Mouse (Mus musculus) CH12.LX (cell line): ENCODE data around the gene Gm20388. TPM values are rescaled to one million over a fixed set of nuclear protein-coding genes. Genes with fewer than 3 reads are reported as not detected.

Experiments
- DNase-seq: peaks from one replicate; pipeline ENCODE4 v3.0.0-alpha.2; 2013; ENCODE audit errors: extremely low read depth
- H3K27ac ChIP-seq: 2 replicates; pipeline ENCODE4 v1.5.1; 2012; ENCODE audit warnings: low read depth, mild to moderate bottlenecking, control low read depth, moderate library complexity; ENCODE audit not compliant: insufficient read depth
- H3K27me3 ChIP-seq: replicated peaks from 2 replicates; pipeline ENCODE3; 2012; ENCODE audit warnings: inconsistent platforms
- H3K36me3 ChIP-seq, 2 experiments: replicated peaks in 1 of 2; 2 replicates each; pipeline versions ENCODE3 to v1.6.1; 2012; ENCODE audit warnings: inconsistent platforms in 1 of 2, low read length in 1 of 2, mild to moderate bottlenecking in 1 of 2, mixed read lengths in 1 of 2, moderate library complexity in 1 of 2; ENCODE audit not compliant: control insufficient read depth in 1 of 2, insufficient read depth in 1 of 2
- H3K4me1 ChIP-seq, 2 experiments: 2 replicates each; pipeline ENCODE4 v1.6.1; 2012; ENCODE audit warnings: inconsistent platforms in 1 of 2, moderate library complexity in 1 of 2; ENCODE audit not compliant: insufficient read depth in 2 of 2, control insufficient read depth in 1 of 2
- H3K4me2 ChIP-seq: 2 replicates; pipeline ENCODE4 v1.6.1; 2012; ENCODE audit warnings: low read depth, mild to moderate bottlenecking, control low read depth; ENCODE audit not compliant: poor library complexity, insufficient read depth, severe bottlenecking
- H3K4me3 ChIP-seq, 3 experiments: fragments of 150-350 bp in 1 of 3; sonication (generic) in 1 of 3; replicated peaks in 1 of 3; 2 replicates each; pipeline versions ENCODE3 to v1.5.1; 2011 to 2012; ENCODE audit warnings: low read depth in 2 of 3, low read length in 2 of 3, mild to moderate bottlenecking in 2 of 3, moderate library complexity in 2 of 3, control low read depth in 1 of 3, improper control_type of control experiment in 1 of 3, inconsistent platforms in 1 of 3, mixed read lengths in 1 of 3; ENCODE audit not compliant: poor library complexity in 1 of 3
- H3K79me2 ChIP-seq: replicated peaks from 2 replicates; pipeline ENCODE4 v1.6.1; 2012; ENCODE audit warnings: mild to moderate bottlenecking, moderate library complexity; ENCODE audit not compliant: control insufficient read depth, poor library complexity, insufficient read depth, severe bottlenecking; ENCODE audit errors: extremely low read depth
- H3K9ac ChIP-seq: 2 replicates; pipeline ENCODE4 v1.6.1; 2012; ENCODE audit warnings: low read depth, mild to moderate bottlenecking, control low read depth, moderate library complexity; ENCODE audit not compliant: insufficient read depth
- H3K9me3 ChIP-seq: replicated peaks from 2 replicates; pipeline ENCODE3; 2012; ENCODE audit warnings: low read length, inconsistent platforms, mixed read lengths
- BHLHE40 ChIP-seq: IDR thresholded peaks from 2 replicates; pipeline ENCODE4 v1.6.1; 2011; ENCODE audit warnings: mild to moderate bottlenecking, low read depth, low read length, improper control_type of control experiment
- CHD2 ChIP-seq: IDR thresholded peaks from 2 replicates; pipeline ENCODE4 v1.6.1; 2011; ENCODE audit warnings: low read length, improper control_type of control experiment
- E2F4 ChIP-seq: IDR thresholded peaks from 2 replicates; pipeline ENCODE4 v1.6.1; 2011; ENCODE audit warnings: low read depth, low read length, improper control_type of control experiment; ENCODE audit not compliant: insufficient replicate concordance
- ETS1 ChIP-seq: conservative IDR thresholded peaks from 2 replicates; pipeline ENCODE4 v1.6.1; 2012; ENCODE audit warnings: low read depth, mild to moderate bottlenecking, inconsistent platforms, low read length, improper control_type of control experiment, moderate library complexity
- GABPA ChIP-seq: IDR thresholded peaks from 2 replicates; pipeline ENCODE4 v1.6.1; 2012; ENCODE audit warnings: low read depth, low read length, improper control_type of control experiment, inconsistent platforms; ENCODE audit not compliant: insufficient replicate concordance
- HCFC1 ChIP-seq: IDR thresholded peaks from 2 replicates; pipeline ENCODE4 v1.6.1; 2012; ENCODE audit warnings: low read depth, mild to moderate bottlenecking, inconsistent platforms, low read length, improper control_type of control experiment
- IRF4 ChIP-seq: IDR thresholded peaks from 2 replicates; pipeline ENCODE4 v1.6.1; 2014; ENCODE audit warnings: low read depth, mild to moderate bottlenecking, inconsistent platforms, low read length, improper control_type of control experiment
- JUN ChIP-seq: IDR thresholded peaks from 2 replicates; pipeline ENCODE4 v1.6.1; 2011; ENCODE audit warnings: low read depth, mild to moderate bottlenecking, low read length, improper control_type of control experiment, moderate library complexity; ENCODE audit not compliant: insufficient read depth
- MAZ ChIP-seq: IDR thresholded peaks from 2 replicates; pipeline ENCODE4 v1.6.1; 2012; ENCODE audit warnings: low read depth, mild to moderate bottlenecking, inconsistent platforms, low read length, improper control_type of control experiment, moderate library complexity
- MEF2A ChIP-seq: IDR thresholded peaks from 2 replicates; pipeline ENCODE4 v1.6.1; 2014; ENCODE audit warnings: low read depth, mild to moderate bottlenecking, inconsistent platforms, low read length, improper control_type of control experiment, borderline replicate concordance
- MYC ChIP-seq: IDR thresholded peaks from 2 replicates; pipeline ENCODE4 v1.6.1; 2011; ENCODE audit warnings: low read depth, mild to moderate bottlenecking, improper control_type of control experiment, low read length
- NELFE ChIP-seq: IDR thresholded peaks from 2 replicates; pipeline ENCODE4 v1.6.1; 2011; ENCODE audit warnings: low read depth, low read length, improper control_type of control experiment
- NRF1 ChIP-seq: IDR thresholded peaks from 2 replicates; pipeline ENCODE4 v1.6.1; 2014; ENCODE audit warnings: low read depth, mild to moderate bottlenecking, inconsistent platforms, low read length, improper control_type of control experiment, moderate library complexity
- POLR2A ChIP-seq: IDR thresholded peaks from 2 replicates; pipeline ENCODE4 v1.6.1; 2011; ENCODE audit warnings: low read depth, mild to moderate bottlenecking, improper control_type of control experiment, low read length
- POLR2AphosphoS2 ChIP-seq: IDR thresholded peaks from 2 replicates; pipeline ENCODE4 v1.6.1; 2011; ENCODE audit warnings: low read depth, low read length, improper control_type of control experiment
- SIN3A ChIP-seq: IDR thresholded peaks from 2 replicates; pipeline ENCODE4 v1.6.1; 2012; ENCODE audit warnings: low read length, improper control_type of control experiment, inconsistent platforms
- SMC3 ChIP-seq: IDR thresholded peaks from 2 replicates; pipeline ENCODE4 v1.6.1; 2011; ENCODE audit warnings: low read depth, low read length, improper control_type of control experiment
- TCF12 ChIP-seq: IDR thresholded peaks from 2 replicates; pipeline ENCODE4 v1.6.1; 2014; ENCODE audit warnings: low read depth, mild to moderate bottlenecking, inconsistent platforms, low read length, improper control_type of control experiment
- USF1 ChIP-seq: IDR thresholded peaks from 2 replicates; pipeline ENCODE4 v1.6.1; 2014; ENCODE audit warnings: low read depth, mild to moderate bottlenecking, inconsistent platforms, low read length, improper control_type of control experiment
- ZKSCAN1 ChIP-seq: IDR thresholded peaks from 2 replicates; pipeline ENCODE4 v1.6.1; 2012; ENCODE audit warnings: low read depth, inconsistent platforms, low read length, improper control_type of control experiment, borderline replicate concordance
- ZMIZ1 ChIP-seq: IDR thresholded peaks from 2 replicates; pipeline ENCODE4 v1.6.1; 2012; ENCODE audit warnings: low read depth, mild to moderate bottlenecking, inconsistent platforms, low read length, improper control_type of control experiment
- dilution Hi-C: fragments of 300-500 bp; cut with MboI; formaldehyde crosslinking; loops from 2 replicates; pipeline ENCODE4 v1.14.3; 2020; ENCODE audit warnings: low sequenced_read_pairs; ENCODE audit not compliant: extremely low pct_unique_long_range_greater_than_20kb, extremely low pct_ligation_motif_present
- in situ Hi-C: fragments of 300-500 bp; cut with MboI; formaldehyde crosslinking; loops from 3 replicates; pipeline ENCODE4 v1.14.3; 2019; ENCODE audit warnings: low sequenced_read_pairs, low pct_ligation_motif_present, low pct_unique_long_range_greater_than_20kb, mixed read lengths
- polyA plus RNA-seq: library from polyadenylated mRNA; unstranded; fragments of >175 nt; gene quantifications from 2 replicates; pipeline ENCODE4 v1.2.1, GENCODE M21; 2012; ENCODE audit warnings: low read depth; ENCODE audit not compliant: insufficient read length
- total RNA-seq, 2 experiments: library from RNA; depleted of rRNA; stranded (reverse); fragments of 300-350 nt in 1 of 2; fragments of >200 nt in 1 of 2; gene quantifications; 2 replicates each; pipeline ENCODE4 v1.2.3; 2012 to 2014

Gene Gm20388
- total and polyA plus RNA-seq, 3 experiments = 14.8 to 26.3 (median 22.2) TPM

DNA sequence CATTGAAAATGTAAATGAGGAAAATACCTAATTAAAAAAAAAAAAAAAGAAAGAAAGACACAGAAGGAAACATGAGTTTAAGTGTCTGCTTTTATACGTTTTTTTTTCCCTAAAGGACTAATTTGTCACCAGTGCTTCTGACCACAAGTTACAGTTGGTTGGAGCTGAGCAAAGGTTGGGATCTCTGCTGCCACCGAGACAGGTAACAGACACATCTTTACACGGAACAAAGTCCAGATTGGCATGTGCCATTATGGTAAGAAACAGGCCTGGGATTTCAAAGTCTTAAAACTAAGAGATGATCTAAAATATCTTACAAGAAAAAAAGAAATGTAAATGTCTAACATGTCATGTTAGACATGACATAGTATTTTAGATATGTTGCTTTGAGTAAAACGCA lies 3136.1 kb downstream of the Gm20388 start:
- H3K9me3 ChIP-seq = no peaks in the 10 kb centered on the region
- no peak overlapping the region for H3K4me2 ChIP-seq
- H3K27ac ChIP-seq = no peak overlapping the region
- no peak for DNase-seq
- no peak overlapping the region for H3K4me3 ChIP-seq
- peaks cover 18% of the 10 kb centered on the region for H3K79me2 ChIP-seq
- peaks cover 8 to 28% of the 10 kb centered on the region in 2 experiments for H3K4me1 ChIP-seq
- peaks cover 4 to 14% of the 10 kb centered on the region in 2 experiments for H3K36me3 ChIP-seq
- TF ChIP-seq JUN (no peak), CHD2 (no peak), BHLHE40 (no peak), ZKSCAN1 (no peak), TCF12 (no peak), MYC (no peak), USF1 (no peak)
- dilution Hi-C loops (no loop called here), in situ Hi-C loops (no loop called here)
- H3K9ac ChIP-seq = no peak overlapping the region
- no peaks in the 10 kb centered on the region for H3K27me3 ChIP-seq

- peaks cover 12 to 32% of the 10 kb centered on the region in 2 experiments for H3K4me1 ChIP-seq
- H3K79me2 ChIP-seq = peaks cover 13% of the 10 kb centered on the region; the same call in 1 of the 2 replicates
- dilution Hi-C loops (no loop called here), in situ Hi-C loops (no loop called here)
- no peaks in the 10 kb centered on the region for H3K27me3 ChIP-seq
- H3K9me3 ChIP-seq = no peaks in the 10 kb centered on the region
- no peak overlapping the region for H3K4me3 ChIP-seq
- no peak for DNase-seq
- TF ChIP-seq SMC3 (no peak), TCF12 (no peak), SIN3A (no peak)
- H3K9ac ChIP-seq = no peak overlapping the region
- H3K4me2 ChIP-seq = no peak overlapping the region
- peaks cover 4 to 14% of the 10 kb centered on the region in 2 experiments for H3K36me3 ChIP-seq
- H3K27ac ChIP-seq = no peak overlapping the region
Observed at GRCm38 (mm10) chr8:123047827-123048226, 3137.2 kb downstream of the Gm20388 start.

- DNase-seq = no peak
- Histone ChIP-seq H3K4me1 (peaks cover 12 to 32% of the 10 kb centered on the region in 2 experiments), H3K4me2 (no peak overlapping the region), H3K27ac (no peak overlapping the region), H3K9ac (no peak overlapping the region), H3K4me3 (no peak overlapping the region), H3K9me3 (no peaks in the 10 kb centered on the region), H3K79me2 (peaks cover 8% of the 10 kb centered on the region; the same call in 1 of the 2 replicates), H3K27me3 (no peaks in the 10 kb centered on the region), H3K36me3 (peaks cover 4 to 14% of the 10 kb centered on the region in 2 experiments)
- in situ Hi-C loops (no loop called here), dilution Hi-C loops (no loop called here)
- TF ChIP-seq NRF1 = no peak
- no peak for TF ChIP-seq ETS1
- no peak for TF ChIP-seq E2F4
- no peak for TF ChIP-seq USF1
- TF ChIP-seq MAZ = no peak
- no peak for TF ChIP-seq BHLHE40
- TF ChIP-seq GABPA = no peak
- no peak for TF ChIP-seq ZKSCAN1
- TF ChIP-seq ZMIZ1 = no peak
- no peak for TF ChIP-seq NELFE
- TF ChIP-seq POLR2A = no peak
- no peak for TF ChIP-seq IRF4
- TF ChIP-seq MEF2A = no peak
- no peak for TF ChIP-seq HCFC1
- no peak for TF ChIP-seq POLR2AphosphoS2
Observed at GRCm38 (mm10) chr8:123048402-123048801, 3137.8 kb downstream of the Gm20388 start.
